Mouse (Mus musculus) thymus, postnatal 36 days (tissue): ENCODE measurements at regions not wholly inside any gene's neighbourhood (a gene's known extent, or its start where the extent isn't known, plus 50 kb on each side); places are given as distances from the start of the nearest gene placed in this dataset.

ENCODE experiments used
- DNase-seq, 2 experiments: peaks; one replicate each; pipeline ENCODE4 v3.0.0; 2022; ENCODE audit warnings: mixed read lengths in 2 of 2

DNA sequence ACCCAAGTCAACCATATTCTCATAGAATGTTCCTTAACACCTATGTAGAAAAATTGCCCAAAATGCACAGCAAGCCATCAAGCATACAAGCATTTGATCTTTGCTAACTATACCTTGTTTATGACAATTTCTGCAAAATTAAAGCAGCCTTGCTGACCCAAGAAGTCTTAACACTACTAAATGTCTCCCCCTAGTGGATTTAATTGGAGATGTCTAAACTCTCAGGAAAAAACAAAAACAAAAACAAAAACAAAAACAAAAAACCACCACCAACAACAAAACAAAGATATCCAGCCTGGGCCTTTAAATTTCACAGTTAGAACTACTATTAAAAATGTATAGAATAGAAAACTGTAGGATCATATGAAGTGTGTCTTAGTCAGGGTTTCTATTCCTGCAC, 69.8 kb upstream of the Nudt7 start:
- no peak for DNase-seq

DNA sequence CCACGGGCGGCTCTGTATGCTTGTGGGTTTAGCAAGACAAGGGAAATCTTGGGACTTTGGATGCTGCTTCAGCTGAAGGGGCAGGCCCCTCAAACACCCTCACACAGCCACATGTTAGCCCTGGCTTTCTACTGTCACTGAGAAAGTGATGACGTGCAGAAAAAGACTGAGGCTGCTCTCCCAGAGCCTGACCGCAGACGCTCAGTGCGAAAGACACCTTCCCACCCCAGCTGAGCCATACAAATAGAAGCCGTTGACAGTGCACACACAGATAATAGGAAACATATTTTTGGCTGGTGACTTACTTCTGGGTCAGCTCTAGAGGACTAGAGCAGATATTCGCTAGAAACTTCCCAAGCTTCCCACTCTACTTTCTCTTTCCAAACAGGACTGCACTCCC, 61.0 kb upstream of the Nudt7 start:
- no peak for DNase-seq

DNA sequence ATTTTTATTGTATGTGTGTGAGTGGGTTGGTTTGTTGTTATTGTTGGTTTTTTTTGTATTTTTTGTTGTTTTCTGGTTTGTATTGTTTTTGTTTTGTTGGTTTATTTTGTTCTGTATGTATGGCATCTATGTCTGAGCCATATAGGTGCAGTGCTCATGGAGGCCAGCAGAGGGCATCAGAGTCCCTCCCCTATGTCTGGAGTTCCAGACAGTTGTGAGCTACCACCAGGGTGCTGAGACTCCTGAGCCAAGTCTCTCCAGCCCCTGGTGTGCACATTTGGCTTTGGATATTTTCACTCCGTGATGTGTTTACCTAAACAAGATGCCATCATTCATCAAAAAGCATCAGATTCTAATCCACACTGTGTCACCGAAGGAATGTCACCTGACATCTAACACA, 59.2 kb upstream of the Nudt7 start:
- DNase-seq = peak; percentile 11 to 17

DNA sequence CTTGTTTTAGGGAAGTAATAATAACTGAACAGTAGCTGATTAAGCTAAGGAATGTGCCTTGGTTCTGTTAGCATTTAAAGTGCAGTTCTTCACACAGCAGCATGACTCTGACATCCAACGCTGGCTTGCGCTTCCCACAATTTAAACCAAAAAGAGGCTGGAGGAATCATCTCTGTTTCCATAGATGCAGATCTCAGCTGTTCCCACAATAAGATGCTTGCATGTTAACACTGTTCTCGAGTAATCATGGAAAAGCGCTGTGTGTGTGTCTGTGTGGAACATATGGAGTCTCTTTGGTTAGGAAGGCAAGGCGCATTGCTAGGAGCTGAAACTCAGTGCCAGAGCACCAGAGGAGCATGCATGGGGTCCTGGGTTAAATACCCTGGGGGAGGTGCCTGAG, 56.7 kb upstream of the Nudt7 start:
- no peak for DNase-seq

DNA sequence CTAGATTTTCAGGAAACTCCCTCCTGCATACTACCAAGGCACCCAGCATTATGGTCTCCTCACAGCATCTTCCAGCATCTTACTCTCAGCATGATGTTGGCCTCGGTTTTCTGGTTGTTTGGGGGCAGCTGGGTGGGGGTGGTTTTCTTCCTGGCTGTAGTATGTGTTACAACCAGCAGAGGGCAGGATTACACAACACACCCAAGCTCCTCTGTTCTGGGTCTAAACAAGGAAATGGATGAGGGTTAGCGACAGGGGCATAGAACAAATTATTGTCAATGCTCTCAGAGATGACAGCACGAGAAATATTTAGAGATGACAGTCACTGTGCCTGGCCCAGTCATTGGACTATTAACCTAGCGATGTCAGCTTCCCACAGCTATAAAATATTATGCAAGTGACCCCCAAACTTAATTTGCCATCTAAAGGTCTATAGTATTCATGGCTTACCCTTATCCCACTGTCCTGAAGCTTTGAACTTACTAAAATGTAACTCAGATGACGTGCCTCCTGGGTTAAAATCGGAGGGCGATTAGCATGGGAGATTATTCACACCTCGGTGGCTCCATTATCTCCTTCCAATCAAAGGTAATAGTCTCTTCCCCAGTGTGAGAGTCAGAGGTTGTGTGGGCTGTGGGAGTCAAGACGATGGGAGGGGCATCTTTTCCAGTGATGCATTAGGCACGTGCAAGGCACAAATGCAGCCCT, 52.2 kb upstream of the Nudt7 start:
- peak; percentile 3 to 7 for DNase-seq

DNA sequence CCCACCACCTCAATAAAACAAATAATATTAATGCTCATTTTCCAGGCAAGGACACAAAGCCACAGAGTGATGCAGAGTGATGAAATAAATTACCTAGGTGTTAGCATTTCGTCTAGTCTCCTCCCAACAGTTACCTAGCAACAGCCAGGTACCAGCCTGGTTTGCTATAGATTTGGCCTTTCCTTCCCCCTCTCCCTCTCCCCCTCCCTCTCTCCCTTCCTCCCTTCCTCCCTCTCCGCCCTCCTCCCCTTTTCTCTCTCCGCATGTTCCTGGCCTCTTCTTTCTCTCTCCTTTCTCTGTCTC, 51.6 kb upstream of the Nudt7 start:
- DNase-seq = no peak
